Mouse (Mus musculus) heart, adult 2 months (tissue): ENCODE measurements around the gene Lin52. TPM values are rescaled to one million over a fixed set of nuclear protein-coding genes. Genes with fewer than 3 reads are reported as not detected.

ENCODE experiments used
- DNase-seq, 2 experiments: peaks; one replicate each; pipeline ENCODE4 v3.0.0; 2021
- H3K27ac ChIP-seq: fragments of 200-600 bp; 2 replicates; pipeline ENCODE4 v1.8.1; 2022
- H3K27me3 ChIP-seq: fragments of 200-500 bp; 2 replicates; pipeline ENCODE4 v1.6.1; 2012; ENCODE audit warnings: mild to moderate bottlenecking, low read length, inconsistent platforms, mixed read lengths; ENCODE audit not compliant: control insufficient read depth, insufficient read depth
- H3K36me3 ChIP-seq: fragments of 200-500 bp; 2 replicates; pipeline ENCODE4 v1.6.1; 2012; ENCODE audit warnings: low read length, inconsistent platforms; ENCODE audit not compliant: control insufficient read depth, insufficient read depth
- H3K4me1 ChIP-seq: fragments of 200-500 bp; 2 replicates; pipeline ENCODE4 v1.6.1; 2011; ENCODE audit warnings: low read length; ENCODE audit not compliant: control insufficient read depth, insufficient read depth
- H3K4me3 ChIP-seq: fragments of 200-600 bp; 2 replicates; pipeline ENCODE4 v1.8.1; 2022
- H3K79me2 ChIP-seq: fragments of 200-500 bp; replicated peaks from 2 replicates; pipeline ENCODE4 v1.6.1; 2012; ENCODE audit warnings: mild to moderate bottlenecking, inconsistent platforms, low read length, moderate library complexity, mixed read lengths; ENCODE audit not compliant: control insufficient read depth, insufficient read depth
- H3K9ac ChIP-seq: fragments of 200-500 bp; 2 replicates; pipeline ENCODE4 v1.6.1; 2012; ENCODE audit warnings: low read depth, mild to moderate bottlenecking, control low read depth, inconsistent platforms, low read length, mixed read lengths
- CTCF ChIP-seq: fragments of 200-600 bp; IDR thresholded peaks from 2 replicates; pipeline ENCODE4 v1.8.1; 2022; ENCODE audit warnings: antibody characterized with exemption, mild to moderate bottlenecking, moderate library complexity
- EP300 ChIP-seq: fragments of 200-500 bp; IDR thresholded peaks from 2 replicates; pipeline ENCODE4 v1.6.1; 2011; ENCODE audit warnings: low read depth, low read length, control low read depth; ENCODE audit not compliant: insufficient read depth
- POLR2A ChIP-seq: fragments of 200-500 bp; IDR thresholded peaks from 2 replicates; pipeline ENCODE4 v1.6.1; 2011; ENCODE audit warnings: mild to moderate bottlenecking, low read depth, low read length, control low read depth; ENCODE audit not compliant: insufficient read depth
- WGBS: fragments of 180-500 bp; shearing (Covaris S2); methylation state at CpG from one replicate; pipeline ENCODE4 v1.1.7; 2018; 5-methylcytosine and 5-hydroxymethylcytosine counted together
- intact Hi-C: fragments of 180-260 bp; cut with DNase I; formaldehyde crosslinking; loops from one replicate; pipeline ENCODE4 v1.15.1; 2025
- polyA plus RNA-seq: library from polyadenylated mRNA; depleted of rRNA; stranded (reverse); fragments of >200 nt; gene quantifications from 2 replicates; pipeline ENCODE4 v1.2.3, GENCODE M21; 2012
- total RNA-seq, 2 experiments: library from RNA; stranded (reverse); gene quantifications; 2 replicates each; pipeline ENCODE4 v1.2.3; 2021

The Lin52 gene
- total and polyA plus RNA-seq, 3 experiments = 7.8 to 16.5 (median 12.4) TPM

GRCm38 (mm10) chr12:84570694-84571415 is 119.6 kb downstream of the Lin52 start:
- 6% methylated on average over 34 of the region's 34 CpGs for WGBS
- H3K27me3 ChIP-seq = peaks cover 33% of the 10 kb centered on the region

DNA sequence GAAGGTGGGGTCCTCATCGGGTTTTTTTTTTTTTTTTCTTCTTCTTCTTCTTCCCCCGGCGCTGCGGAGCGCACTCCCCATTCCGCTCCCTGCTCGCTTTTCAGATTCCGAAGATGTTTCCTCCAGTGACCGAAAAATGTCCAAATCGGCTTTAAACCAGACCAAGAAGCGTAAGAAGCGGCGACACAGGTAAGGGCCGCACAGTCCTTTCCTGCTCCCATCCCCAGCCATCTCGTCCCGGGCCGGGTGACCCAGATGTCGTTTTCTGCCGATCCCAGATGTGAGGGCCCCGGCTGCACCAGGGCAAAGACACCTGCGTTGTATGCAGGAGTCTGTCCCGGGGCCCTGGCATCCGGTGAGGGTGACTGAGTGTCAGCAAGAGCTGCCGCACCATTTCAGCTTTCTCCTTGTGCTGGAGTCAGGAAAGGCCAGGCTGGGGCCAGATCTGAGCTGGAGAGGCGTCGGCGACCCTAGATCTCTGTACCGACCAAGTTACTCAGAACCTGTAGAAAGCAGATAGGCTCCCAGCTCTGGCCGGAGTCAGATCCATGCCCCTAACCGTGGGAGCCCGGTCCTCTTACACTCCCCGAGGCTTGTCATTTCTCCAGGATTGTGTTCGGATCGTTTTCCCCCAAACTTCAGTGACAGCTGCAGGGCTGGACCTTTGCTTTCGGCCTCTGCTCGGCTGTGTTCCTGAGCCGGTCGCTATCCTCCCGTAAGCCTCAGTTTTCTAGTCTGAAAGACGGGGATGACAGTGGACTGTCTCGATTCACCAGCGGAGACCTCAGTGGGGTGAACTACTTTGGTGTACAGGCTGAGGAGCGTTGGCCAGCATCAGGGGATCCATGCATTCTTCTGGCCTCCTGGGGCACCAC is 120.5 kb downstream of the Lin52 start:
- no peak overlapping the region for H3K4me3 ChIP-seq
- peak; percentile 11 to 29 for DNase-seq
- no peaks in the 10 kb centered on the region for H3K36me3 ChIP-seq
- TF ChIP-seq CTCF = no peak
- no peak for TF ChIP-seq EP300
- TF ChIP-seq POLR2A = no peak
- no peaks in the 10 kb centered on the region for H3K79me2 ChIP-seq
- WGBS = 4% methylated on average over 43 of the region's 43 CpGs
- intact Hi-C loops = no loop called here
- H3K27me3 ChIP-seq = peaks cover 33% of the 10 kb centered on the region
- H3K4me1 ChIP-seq = no peaks in the 10 kb centered on the region
- no peak overlapping the region for H3K9ac ChIP-seq
- no peak overlapping the region for H3K27ac ChIP-seq

More at GRCm38 (mm10) chr12:84570694-84571415, 119.6 kb downstream of the Lin52 start:
- Histone ChIP-seq H3K4me3 (no peak overlapping the region), H3K36me3 (no peaks in the 10 kb centered on the region), H3K4me1 (no peaks in the 10 kb centered on the region), H3K9ac (no peak overlapping the region), H3K27ac (no peak overlapping the region), H3K79me2 (no peaks in the 10 kb centered on the region)
- DNase-seq = no peak
- TF ChIP-seq CTCF (no peak), EP300 (no peak), POLR2A (no peak)
- intact Hi-C loops = no loop called here

DNA sequence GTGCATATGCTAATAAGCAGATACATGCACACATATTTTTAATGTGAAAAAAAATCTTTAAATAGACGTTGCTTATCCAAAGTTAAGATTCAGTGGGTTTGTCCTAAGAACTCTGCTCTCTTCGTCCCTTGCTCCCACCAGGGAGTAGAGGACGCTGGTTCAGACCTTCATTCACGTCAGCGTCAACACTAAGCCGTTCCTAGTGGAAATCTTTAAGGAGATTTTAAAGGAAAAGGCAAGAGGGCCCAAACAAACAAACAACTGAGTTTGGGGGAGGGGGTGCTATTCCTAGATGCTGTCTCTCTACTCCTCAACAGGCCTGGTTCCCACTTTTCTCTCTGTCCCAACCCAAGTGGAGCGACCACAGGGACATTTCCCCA is 121.1 kb downstream of the Lin52 start:
- intact Hi-C loops = no loop called here
- H3K36me3 ChIP-seq = no peaks in the 10 kb centered on the region
- no peak overlapping the region for H3K9ac ChIP-seq
- no peak overlapping the region for H3K27ac ChIP-seq
- TF ChIP-seq CTCF (no peak), EP300 (no peak), POLR2A (no peak)
- H3K4me1 ChIP-seq = no peaks in the 10 kb centered on the region
- H3K79me2 ChIP-seq = no peaks in the 10 kb centered on the region
- 18% methylated on average over 7 of the region's 7 CpGs for WGBS
- H3K4me3 ChIP-seq = no peak overlapping the region
- DNase-seq = no peak
- peaks cover 33% of the 10 kb centered on the region for H3K27me3 ChIP-seq

GRCm38 (mm10) chr12:84573094-84573493 is 121.9 kb downstream of the Lin52 start:
- H3K36me3 ChIP-seq = no peaks in the 10 kb centered on the region
- intact Hi-C loops = no loop called here
- TF ChIP-seq POLR2A (no peak), EP300 (no peak), CTCF (no peak)
- no peak for DNase-seq
- H3K27ac ChIP-seq = no peak overlapping the region
- H3K79me2 ChIP-seq = no peaks in the 10 kb centered on the region
- H3K27me3 ChIP-seq = peaks cover 31% of the 10 kb centered on the region
- WGBS = 28% methylated on average over 7 of the region's 7 CpGs
- H3K4me3 ChIP-seq = no peak overlapping the region
- no peaks in the 10 kb centered on the region for H3K4me1 ChIP-seq
- no peak overlapping the region for H3K9ac ChIP-seq

GRCm38 (mm10) chr12:84577768-84578439 is 126.7 kb downstream of the Lin52 start:
- Histone ChIP-seq H3K36me3 (no peaks in the 10 kb centered on the region), H3K9ac (no peak overlapping the region), H3K79me2 (no peaks in the 10 kb centered on the region), H3K27ac (no peak overlapping the region), H3K4me1 (no peaks in the 10 kb centered on the region), H3K27me3 (peaks cover 3% of the 10 kb centered on the region; the same call in 1 of the 2 replicates), H3K4me3 (no peak overlapping the region)
- WGBS = 68% methylated on average over 11 of the region's 11 CpGs
- TF ChIP-seq EP300 = no peak
- peak; percentile 8; the same call in 1 of the 2 replicates for TF ChIP-seq CTCF
- DNase-seq = no peak
- intact Hi-C loops = no loop called here

GRCm38 (mm10) chr12:84578440-84578770 is 127.2 kb downstream of the Lin52 start:
- Histone ChIP-seq H3K4me1 (no peaks in the 10 kb centered on the region), H3K9ac (no peak overlapping the region), H3K27me3 (no peaks in the 10 kb centered on the region), H3K36me3 (no peaks in the 10 kb centered on the region), H3K27ac (no peak overlapping the region), H3K79me2 (no peaks in the 10 kb centered on the region), H3K4me3 (no peak overlapping the region)
- TF ChIP-seq POLR2A = no peak
- intact Hi-C loops = no loop called here
- 38% methylated on average over 5 of the region's 5 CpGs for WGBS
- DNase-seq = no peak
